Mouse (Mus musculus) liver, embryonic 13.5 days (tissue): ENCODE results near the gene Foxn3. TPM values are rescaled to one million over a fixed set of nuclear protein-coding genes. Genes with fewer than 3 reads are reported as not detected.

Source experiments
- ATAC-seq: fragments of 200-750 bp; cut with Nextera tagmentation; 2 replicates; pipeline ENCODE4 v1.8.0; 2017; ENCODE audit warnings: low read depth, mild to moderate bottlenecking, moderate number of reproducible peaks, moderate library complexity
- DNase-seq: peaks from one replicate; pipeline ENCODE4 v3.0.0; 2022
- H3K27ac ChIP-seq: fragments of 300-500 bp; sonication (generic); 2 replicates; pipeline ENCODE4 v1.5.1; 2015; ENCODE audit warnings: moderate library complexity, mild to moderate bottlenecking, inconsistent platforms
- H3K27me3 ChIP-seq: fragments of 300-500 bp; sonication (generic); 2 replicates; pipeline ENCODE4 v1.6.1; 2015; ENCODE audit warnings: mild to moderate bottlenecking, inconsistent platforms
- H3K36me3 ChIP-seq: fragments of 300-500 bp; sonication (generic); 2 replicates; pipeline ENCODE4 v1.6.1; 2015; ENCODE audit warnings: mild to moderate bottlenecking, inconsistent platforms
- H3K4me1 ChIP-seq: fragments of 300-500 bp; sonication (generic); replicated peaks from 2 replicates; pipeline ENCODE4 v1.6.1; 2015; ENCODE audit warnings: inconsistent platforms
- H3K4me2 ChIP-seq: fragments of 300-500 bp; sonication (generic); 2 replicates; pipeline ENCODE4 v1.6.1; 2015; ENCODE audit warnings: inconsistent platforms, mild to moderate bottlenecking, moderate library complexity
- H3K4me3 ChIP-seq: fragments of 300-500 bp; sonication (generic); replicated peaks from 2 replicates; pipeline ENCODE4 v1.5.1; 2015; ENCODE audit warnings: mild to moderate bottlenecking, inconsistent platforms
- H3K9ac ChIP-seq: fragments of 300-500 bp; sonication (generic); 2 replicates; pipeline ENCODE4 v1.6.1; 2015; ENCODE audit warnings: mild to moderate bottlenecking, inconsistent platforms
- H3K9me3 ChIP-seq: fragments of 300-500 bp; sonication (generic); replicated peaks from 2 replicates; pipeline ENCODE4 v1.6.1; 2016; ENCODE audit warnings: inconsistent platforms
- WGBS: fragments of 180-500 bp; shearing (Covaris S2); methylation state at CpG from one replicate; pipeline ENCODE4 v1.1.7; 2015; ENCODE audit not compliant: insufficient replicate concordance; 5-methylcytosine and 5-hydroxymethylcytosine counted together
- polyA plus RNA-seq: library from polyadenylated mRNA; unstranded; fragments of >200 nt; fragmentation: Nextera tagmentation; extraction: Ambion mirVana; gene quantifications from 2 replicates; pipeline ENCODE4 v1.2.1, GENCODE M21; 2015

Foxn3 gene
- polyA plus RNA-seq, 1 experiment from 2014 or later: 18.1 TPM

- Histone ChIP-seq H3K27me3 (no peaks in the 10 kb centered on the region), H3K9me3 (no peaks in the 10 kb centered on the region)
- WGBS: 78% methylated on average over 6 of the region's 6 CpGs
Observed at GRCm38 (mm10) chr12:99303581-99303980, 259.8 kb downstream of the Foxn3 start.

GRCm38 (mm10) chr12:99299900-99300299 is 263.5 kb downstream of the Foxn3 start:
- 43% methylated on average over 4 of the region's 4 CpGs for WGBS
- H3K9ac ChIP-seq: no peak overlapping the region
- no peak overlapping the region for H3K27ac ChIP-seq
- H3K4me1 ChIP-seq: peaks cover 13% of the 10 kb centered on the region
- no peak for ATAC-seq
- H3K36me3 ChIP-seq: no peaks in the 10 kb centered on the region
- H3K4me3 ChIP-seq: no peak overlapping the region
- DNase-seq: no peak
- no peak overlapping the region for H3K4me2 ChIP-seq
- no peaks in the 10 kb centered on the region for H3K27me3 ChIP-seq
- H3K9me3 ChIP-seq: no peaks in the 10 kb centered on the region

More at GRCm38 (mm10) chr12:99303581-99303980, 259.8 kb downstream of the Foxn3 start:
- Histone ChIP-seq H3K9ac (no peak overlapping the region), H3K27ac (no peak overlapping the region), H3K4me2 (no peak overlapping the region), H3K4me1 (peaks cover 23% of the 10 kb centered on the region), H3K4me3 (no peak overlapping the region), H3K36me3 (no peaks in the 10 kb centered on the region)
- no peak for DNase-seq
- ATAC-seq: no peak

GRCm38 (mm10) chr12:99298851-99299600 is 264.4 kb downstream of the Foxn3 start:
- WGBS: 65% methylated on average over 12 of the region's 12 CpGs
- Histone ChIP-seq H3K27me3 (no peaks in the 10 kb centered on the region), H3K4me3 (no peak overlapping the region), H3K27ac (no peak overlapping the region), H3K9ac (no peak overlapping the region), H3K4me2 (no peak overlapping the region), H3K9me3 (no peaks in the 10 kb centered on the region), H3K36me3 (no peaks in the 10 kb centered on the region), H3K4me1 (peaks cover 19% of the 10 kb centered on the region)
- ATAC-seq (no peak), DNase-seq (no peak)

- DNase-seq (no peak), ATAC-seq (no peak)
- no peak overlapping the region for H3K9ac ChIP-seq
- H3K4me3 ChIP-seq: no peak overlapping the region
- 59% methylated on average over 6 of the region's 6 CpGs for WGBS
- H3K27me3 ChIP-seq: no peaks in the 10 kb centered on the region
- no peak overlapping the region for H3K27ac ChIP-seq
- peaks cover 26% of the 10 kb centered on the region for H3K4me1 ChIP-seq
- no peaks in the 10 kb centered on the region for H3K36me3 ChIP-seq
- no peaks in the 10 kb centered on the region for H3K9me3 ChIP-seq
- no peak overlapping the region for H3K4me2 ChIP-seq
Observed at GRCm38 (mm10) chr12:99298242-99298641, 265.1 kb downstream of the Foxn3 start.

GRCm38 (mm10) chr12:99297792-99298191 is 265.6 kb downstream of the Foxn3 start:
- Histone ChIP-seq H3K9ac (no peak overlapping the region), H3K27ac (no peak overlapping the region), H3K36me3 (no peaks in the 10 kb centered on the region), H3K27me3 (no peaks in the 10 kb centered on the region), H3K9me3 (no peaks in the 10 kb centered on the region), H3K4me1 (peaks cover 30% of the 10 kb centered on the region), H3K4me2 (no peak overlapping the region), H3K4me3 (no peak overlapping the region)
- no peak for ATAC-seq
- WGBS: 41% methylated on average over 2 of the region's 2 CpGs
- no peak for DNase-seq

GRCm38 (mm10) chr12:99293532-99293931 is 269.9 kb downstream of the Foxn3 start:
- DNase-seq (no peak), ATAC-seq (no peak)
- H3K4me3 ChIP-seq: no peak overlapping the region
- no peak overlapping the region for H3K27ac ChIP-seq
- H3K9me3 ChIP-seq: no peaks in the 10 kb centered on the region
- 62% methylated on average over 7 of the region's 7 CpGs for WGBS
- H3K36me3 ChIP-seq: peaks cover 5% of the 10 kb centered on the region; the same call in 1 of the 2 replicates
- H3K9ac ChIP-seq: no peak overlapping the region
- no peak overlapping the region for H3K4me2 ChIP-seq
- H3K27me3 ChIP-seq: no peaks in the 10 kb centered on the region
- peaks cover 18% of the 10 kb centered on the region for H3K4me1 ChIP-seq

GRCm38 (mm10) chr12:99292152-99292551 is 271.2 kb downstream of the Foxn3 start:
- DNase-seq (no peak), ATAC-seq (no peak)
- no peak overlapping the region for H3K4me3 ChIP-seq
- H3K27ac ChIP-seq: no peak overlapping the region
- H3K4me1 ChIP-seq: peaks cover 17% of the 10 kb centered on the region
- WGBS: 85% methylated on average over 6 of the region's 6 CpGs
- peaks cover 5% of the 10 kb centered on the region; the same call in 1 of the 2 replicates for H3K36me3 ChIP-seq
- no peak overlapping the region for H3K4me2 ChIP-seq
- no peak overlapping the region for H3K9ac ChIP-seq
- no peaks in the 10 kb centered on the region for H3K9me3 ChIP-seq
- H3K27me3 ChIP-seq: no peaks in the 10 kb centered on the region

GRCm38 (mm10) chr12:99287081-99287480 is 276.3 kb downstream of the Foxn3 start:
- Histone ChIP-seq H3K27me3 (no peaks in the 10 kb centered on the region), H3K36me3 (peaks cover 5% of the 10 kb centered on the region; the same call in 1 of the 2 replicates), H3K4me2 (no peak overlapping the region), H3K4me3 (no peak overlapping the region), H3K4me1 (peaks cover 12% of the 10 kb centered on the region), H3K9me3 (no peaks in the 10 kb centered on the region), H3K27ac (no peak overlapping the region), H3K9ac (no peak overlapping the region)
- 70% methylated on average over 5 of the region's 5 CpGs for WGBS
- DNase-seq: no peak
- ATAC-seq: no peak

GRCm38 (mm10) chr12:99286662-99287061 is 276.7 kb downstream of the Foxn3 start:
- Histone ChIP-seq H3K4me3 (no peak overlapping the region), H3K27me3 (no peaks in the 10 kb centered on the region), H3K36me3 (peaks cover 5% of the 10 kb centered on the region; the same call in 1 of the 2 replicates), H3K4me1 (peaks cover 12% of the 10 kb centered on the region), H3K9ac (no peak overlapping the region), H3K9me3 (no peaks in the 10 kb centered on the region), H3K27ac (no peak overlapping the region), H3K4me2 (no peak overlapping the region)
- WGBS: 81% methylated on average over 6 of the region's 6 CpGs
- DNase-seq (no peak), ATAC-seq (no peak)

- Histone ChIP-seq H3K27ac (no peak overlapping the region), H3K9ac (no peak overlapping the region), H3K4me3 (no peak overlapping the region), H3K4me1 (peaks cover 19% of the 10 kb centered on the region), H3K27me3 (no peaks in the 10 kb centered on the region), H3K36me3 (peaks cover 5% of the 10 kb centered on the region; the same call in 1 of the 2 replicates), H3K9me3 (no peaks in the 10 kb centered on the region), H3K4me2 (no peak overlapping the region)
- ATAC-seq (no peak), DNase-seq (no peak)
- WGBS: 64% methylated on average over 8 of the region's 8 CpGs
Observed at GRCm38 (mm10) chr12:99285656-99286055, 277.7 kb downstream of the Foxn3 start.

- Histone ChIP-seq H3K4me3 (no peak overlapping the region), H3K4me2 (no peak overlapping the region), H3K27ac (no peak overlapping the region), H3K27me3 (no peaks in the 10 kb centered on the region), H3K36me3 (peaks cover 2% of the 10 kb centered on the region; the same call in 1 of the 2 replicates), H3K4me1 (peaks cover 24% of the 10 kb centered on the region), H3K9ac (no peak overlapping the region), H3K9me3 (no peaks in the 10 kb centered on the region)
- WGBS: 72% methylated on average over 9 of the region's 9 CpGs
- no peak for ATAC-seq
- DNase-seq: no peak
Observed at GRCm38 (mm10) chr12:99285199-99285598, 278.2 kb downstream of the Foxn3 start.
